Mouse (Mus musculus) limb, embryonic 15.5 days (tissue): ENCODE measurements at regions not wholly inside any gene's neighbourhood (a gene's known extent, or its start where the extent isn't known, plus 50 kb on each side); places are given as distances from the start of the nearest gene placed in this dataset.
A peak's percentile ranks its signal among the peaks of the same experiment; 100 is the strongest.

Experiments
- ATAC-seq: fragments of 200-750 bp; cut with Nextera tagmentation; 2 replicates; pipeline ENCODE4 v1.8.0; 2017; ENCODE audit warnings: low read depth, moderate TSS enrichment; ENCODE audit not compliant: insufficient number of reproducible peaks, low FRiP score, low TSS enrichment
- H3K27ac ChIP-seq: fragments of 300-500 bp; sonication (generic); 2 replicates; pipeline ENCODE4 v1.5.1; 2015; ENCODE audit warnings: moderate library complexity, mild to moderate bottlenecking, inconsistent platforms
- H3K27me3 ChIP-seq: fragments of 300-500 bp; sonication (generic); 2 replicates; pipeline ENCODE4 v1.6.1; 2015; ENCODE audit warnings: inconsistent platforms
- H3K36me3 ChIP-seq: fragments of 300-500 bp; sonication (generic); 2 replicates; pipeline ENCODE4 v1.6.1; 2015; ENCODE audit warnings: inconsistent platforms
- H3K4me1 ChIP-seq: fragments of 300-500 bp; sonication (generic); 2 replicates; pipeline ENCODE4 v1.6.1; 2015; ENCODE audit warnings: inconsistent platforms
- H3K4me2 ChIP-seq: fragments of 300-500 bp; sonication (generic); 2 replicates; pipeline ENCODE4 v1.6.1; 2015; ENCODE audit warnings: mild to moderate bottlenecking, inconsistent platforms
- H3K4me3 ChIP-seq: fragments of 300-500 bp; sonication (generic); 2 replicates; pipeline ENCODE4 v1.5.1; 2015; ENCODE audit warnings: mild to moderate bottlenecking, inconsistent platforms
- H3K9ac ChIP-seq: fragments of 300-500 bp; sonication (generic); 2 replicates; pipeline ENCODE4 v1.6.1; 2015; ENCODE audit warnings: inconsistent platforms
- H3K9me3 ChIP-seq: fragments of 300-500 bp; sonication (generic); 2 replicates; pipeline ENCODE4 v1.6.1; 2016; ENCODE audit warnings: inconsistent platforms
- WGBS: fragments of 180-500 bp; shearing (Covaris S2); methylation state at CpG from one replicate; pipeline ENCODE4 v1.1.7; 2015; 5-methylcytosine and 5-hydroxymethylcytosine counted together

GRCm38 (mm10) chr12:112338976-112339375 is 150.3 kb upstream of the A530016L24Rik start:
- no peak overlapping the region for H3K4me2 ChIP-seq
- H3K27ac ChIP-seq, result no peak overlapping the region
- 63% methylated on average over 15 of the region's 15 CpGs for WGBS
- H3K9me3 ChIP-seq, result no peaks in the 10 kb centered on the region
- no peaks in the 10 kb centered on the region for H3K27me3 ChIP-seq
- no peak overlapping the region for H3K9ac ChIP-seq
- peaks cover 33% of the 10 kb centered on the region for H3K4me1 ChIP-seq
- H3K36me3 ChIP-seq, result no peaks in the 10 kb centered on the region
- ATAC-seq, result no peak
- no peak overlapping the region for H3K4me3 ChIP-seq

GRCm38 (mm10) chr12:112339481-112340179 is 149.6 kb upstream of the A530016L24Rik start:
- WGBS, result 46% methylated on average over 11 of the region's 11 CpGs
- no peak for ATAC-seq
- no peak overlapping the region for H3K4me2 ChIP-seq
- no peak overlapping the region for H3K27ac ChIP-seq
- peaks cover 27% of the 10 kb centered on the region for H3K4me1 ChIP-seq
- H3K9ac ChIP-seq, result no peak overlapping the region
- no peaks in the 10 kb centered on the region for H3K36me3 ChIP-seq
- H3K9me3 ChIP-seq, result no peaks in the 10 kb centered on the region
- H3K27me3 ChIP-seq, result no peaks in the 10 kb centered on the region
- H3K4me3 ChIP-seq, result no peak overlapping the region

- no peak overlapping the region for H3K4me2 ChIP-seq
Measured at GRCm38 (mm10) chr12:112340248-112340647, 149.0 kb upstream of the A530016L24Rik start.

GRCm38 (mm10) chr12:112341726-112342469 is 147.3 kb upstream of the A530016L24Rik start:
- 69% methylated on average over 8 of the region's 8 CpGs for WGBS
- Histone ChIP-seq H3K4me2 (no peak overlapping the region), H3K27ac (no peak overlapping the region), H3K4me3 (no peak overlapping the region), H3K9me3 (no peaks in the 10 kb centered on the region), H3K9ac (no peak overlapping the region), H3K27me3 (no peaks in the 10 kb centered on the region), H3K36me3 (no peaks in the 10 kb centered on the region), H3K4me1 (peaks cover 19% of the 10 kb centered on the region)
- no peak for ATAC-seq

More at GRCm38 (mm10) chr12:112340248-112340647, 149.0 kb upstream of the A530016L24Rik start:
- ATAC-seq, result no peak
- Histone ChIP-seq H3K4me1 (peaks cover 24% of the 10 kb centered on the region), H3K4me3 (no peak overlapping the region), H3K27me3 (no peaks in the 10 kb centered on the region), H3K9ac (no peak overlapping the region), H3K36me3 (no peaks in the 10 kb centered on the region), H3K27ac (no peak overlapping the region), H3K9me3 (no peaks in the 10 kb centered on the region)
- 62% methylated on average over 5 of the region's 5 CpGs for WGBS

GRCm38 (mm10) chr12:112343064-112343463 is 146.2 kb upstream of the A530016L24Rik start:
- Histone ChIP-seq H3K4me2 (no peak overlapping the region), H3K4me1 (peaks cover 19% of the 10 kb centered on the region), H3K27me3 (no peaks in the 10 kb centered on the region), H3K27ac (no peak overlapping the region), H3K9me3 (no peaks in the 10 kb centered on the region), H3K9ac (no peak overlapping the region), H3K36me3 (no peaks in the 10 kb centered on the region), H3K4me3 (no peak overlapping the region)
- no peak for ATAC-seq
- WGBS, result 93% methylated on average over 3 of the region's 3 CpGs

GRCm38 (mm10) chr12:112344285-112344684 is 145.0 kb upstream of the A530016L24Rik start:
- peaks cover 19% of the 10 kb centered on the region for H3K4me1 ChIP-seq
- no peak overlapping the region; the same call in 1 of the 2 replicates for H3K27ac ChIP-seq
- WGBS, result 60% methylated on average over 10 of the region's 10 CpGs
- ATAC-seq, result no peak
- H3K27me3 ChIP-seq, result no peaks in the 10 kb centered on the region
- H3K36me3 ChIP-seq, result no peaks in the 10 kb centered on the region
- H3K9ac ChIP-seq, result no peak overlapping the region
- H3K9me3 ChIP-seq, result no peaks in the 10 kb centered on the region
- H3K4me3 ChIP-seq, result no peak overlapping the region
- H3K4me2 ChIP-seq, result no peak overlapping the region

GRCm38 (mm10) chr12:112345797-112346196 is 143.5 kb upstream of the A530016L24Rik start:
- Histone ChIP-seq H3K9ac (no peak overlapping the region), H3K36me3 (no peaks in the 10 kb centered on the region), H3K4me1 (peaks cover 22% of the 10 kb centered on the region), H3K27me3 (no peaks in the 10 kb centered on the region), H3K4me2 (no peak overlapping the region), H3K9me3 (no peaks in the 10 kb centered on the region), H3K4me3 (no peak overlapping the region), H3K27ac (no peak overlapping the region)
- no peak for ATAC-seq
- 45% methylated on average over 5 of the region's 5 CpGs for WGBS

- Histone ChIP-seq H3K9ac (no peak overlapping the region), H3K27ac (no peak overlapping the region), H3K27me3 (no peaks in the 10 kb centered on the region), H3K9me3 (no peaks in the 10 kb centered on the region), H3K36me3 (no peaks in the 10 kb centered on the region), H3K4me1 (peaks cover 24% of the 10 kb centered on the region), H3K4me2 (no peak overlapping the region), H3K4me3 (no peak overlapping the region)
- no peak for ATAC-seq
- WGBS, result 96% methylated on average over 9 of the region's 9 CpGs
Measured at GRCm38 (mm10) chr12:112348116-112348515, 141.1 kb upstream of the A530016L24Rik start.

GRCm38 (mm10) chr12:112349676-112350318 is 139.5 kb upstream of the A530016L24Rik start:
- H3K4me3 ChIP-seq, result no peak overlapping the region
- no peak for ATAC-seq
- WGBS, result 42% methylated on average over 17 of the region's 17 CpGs
- H3K4me1 ChIP-seq, result peaks cover 24% of the 10 kb centered on the region
- H3K27ac ChIP-seq, result peak overlapping the region; percentile 71
- H3K4me2 ChIP-seq, result no peak overlapping the region
- H3K9me3 ChIP-seq, result no peaks in the 10 kb centered on the region
- H3K9ac ChIP-seq, result no peak overlapping the region
- H3K36me3 ChIP-seq, result no peaks in the 10 kb centered on the region
- no peaks in the 10 kb centered on the region for H3K27me3 ChIP-seq

GRCm38 (mm10) chr12:112350733-112351132 is 138.5 kb upstream of the A530016L24Rik start:
- WGBS, result 30% methylated on average over 9 of the region's 9 CpGs
- Histone ChIP-seq H3K27me3 (no peaks in the 10 kb centered on the region), H3K9ac (no peak overlapping the region), H3K36me3 (no peaks in the 10 kb centered on the region), H3K9me3 (no peaks in the 10 kb centered on the region), H3K4me2 (no peak overlapping the region), H3K4me3 (no peak overlapping the region), H3K27ac (no peak overlapping the region), H3K4me1 (peaks cover 19% of the 10 kb centered on the region)
- no peak for ATAC-seq

GRCm38 (mm10) chr12:112363349-112363748 is 125.9 kb upstream of the A530016L24Rik start:
- WGBS, result 24% methylated on average over 3 of the region's 3 CpGs
- Histone ChIP-seq H3K27ac (no peak overlapping the region), H3K9me3 (no peaks in the 10 kb centered on the region; the same call in 1 of the 2 replicates), H3K4me3 (no peak overlapping the region), H3K9ac (no peak overlapping the region), H3K4me2 (no peak overlapping the region), H3K36me3 (no peaks in the 10 kb centered on the region), H3K27me3 (no peaks in the 10 kb centered on the region), H3K4me1 (peaks cover 7% of the 10 kb centered on the region)
- ATAC-seq, result no peak

GRCm38 (mm10) chr12:112367221-112367620 is 122.0 kb upstream of the A530016L24Rik start:
- no peak for ATAC-seq
- H3K9ac ChIP-seq, result no peak overlapping the region
- peaks cover 8% of the 10 kb centered on the region; the same call in 1 of the 2 replicates for H3K27me3 ChIP-seq
- H3K9me3 ChIP-seq, result no peaks in the 10 kb centered on the region; the same call in 1 of the 2 replicates
- H3K4me3 ChIP-seq, result no peak overlapping the region
- no peaks in the 10 kb centered on the region for H3K36me3 ChIP-seq
- 77% methylated on average over 4 of the region's 4 CpGs for WGBS
- no peak overlapping the region for H3K4me2 ChIP-seq
- H3K4me1 ChIP-seq, result peaks cover 20% of the 10 kb centered on the region
- no peak overlapping the region for H3K27ac ChIP-seq
